Mouse (Mus musculus) adrenal gland, adult 8-10 months (tissue): ENCODE measurements around the gene Gm21310. TPM values are rescaled to one million over a fixed set of nuclear protein-coding genes. Genes with fewer than 3 reads are reported as not detected.
"Not testable (repeated sequence)": the region's sequence is repeated elsewhere in the genome, so short reads cannot be mapped to it uniquely, and the experiment has no call there.

Experiments used
- DNase-seq: peaks from one replicate; pipeline ENCODE4 v3.0.0; 2022
- total RNA-seq, 4 experiments: library from RNA; stranded (reverse); gene quantifications; 2 replicates each; pipeline ENCODE4 v1.2.4; 2022

The Gm21310 gene
- not detected for total RNA-seq

GRCm38 (mm10) chrY:10147083-10147482 lies at the start of gene Gm21310:
Gm21310 (minus strand) TSS chrY:10147183.
- DNase-seq = not testable (repeated sequence)

Other genes with a start within 250 kb of the Gm21310 start
- gene Gm20834, start 177.4 kb upstream of the Gm21310 start, total RNA-seq = not detected